Mouse (Mus musculus) lung, adult 2 months (tissue): ENCODE results near the gene Igf1.

ENCODE experiments used
- CTCF ChIP-seq: fragments of 200-500 bp; IDR thresholded peaks from 2 replicates; pipeline ENCODE4 v1.5.1; 2011; ENCODE audit warnings: mild to moderate bottlenecking, low read length, control low read depth; ENCODE audit not compliant: insufficient read depth
- POLR2A ChIP-seq: fragments of 200-500 bp; IDR thresholded peaks from 2 replicates; pipeline ENCODE4 v1.6.1; 2011; ENCODE audit warnings: low read depth, mild to moderate bottlenecking, control low read depth, low read length, borderline replicate concordance; ENCODE audit errors: extremely low read depth

- TF ChIP-seq POLR2A (no peak), CTCF (no peak)
These were observed 46.3 kb downstream of the Igf1 start for GRCm38 (mm10) chr10:87904324-87904723.
